Mouse (Mus musculus) kidney, postnatal 0 days (tissue): ENCODE data around the gene Zfp965. TPM values are rescaled to one million over a fixed set of nuclear protein-coding genes. Genes with fewer than 3 reads are reported as not detected.
"Not testable (repeated sequence)": the region's sequence is repeated elsewhere in the genome, so short reads cannot be mapped to it uniquely, and the experiment has no call there.

Experiments used
- ATAC-seq: fragments of 200-750 bp; cut with Nextera tagmentation; replicated peaks from 2 replicates; pipeline ENCODE4 v1.8.0; 2017; ENCODE audit warnings: low read depth, moderate number of reproducible peaks, moderate TSS enrichment, moderate library complexity; ENCODE audit not compliant: low FRiP score
- DNase-seq: peaks from one replicate; pipeline ENCODE4 v3.0.0-alpha.2; 2016; ENCODE audit warnings: low spot score
- H3K27ac ChIP-seq: fragments of 300-500 bp; sonication (generic); 2 replicates; pipeline ENCODE4 v1.5.1; 2014; ENCODE audit warnings: mild to moderate bottlenecking
- H3K27me3 ChIP-seq: fragments of 300-500 bp; sonication (generic); 2 replicates; pipeline ENCODE4 v1.6.1; 2014; ENCODE audit warnings: low read length, mixed read lengths; ENCODE audit not compliant: insufficient read depth
- H3K36me3 ChIP-seq: fragments of 300-500 bp; sonication (generic); 2 replicates; pipeline ENCODE4 v1.6.1; 2014; ENCODE audit warnings: low read length, mixed read lengths; ENCODE audit not compliant: insufficient read depth
- H3K4me1 ChIP-seq: fragments of 300-500 bp; sonication (generic); replicated peaks from 2 replicates; pipeline ENCODE4 v1.6.1; 2014; ENCODE audit warnings: antibody characterized with exemption, low read length, mixed read lengths; ENCODE audit not compliant: insufficient read depth
- H3K4me2 ChIP-seq: fragments of 300-500 bp; sonication (generic); 2 replicates; pipeline ENCODE4 v1.6.1; 2014; ENCODE audit warnings: mild to moderate bottlenecking, low read length, moderate library complexity, mixed read lengths
- H3K4me3 ChIP-seq: fragments of 300-500 bp; sonication (generic); replicated peaks from 2 replicates; pipeline ENCODE4 v1.5.1; 2014; ENCODE audit warnings: low read depth, low read length
- H3K9ac ChIP-seq: fragments of 300-500 bp; sonication (generic); 2 replicates; pipeline ENCODE4 v1.6.1; 2014; ENCODE audit warnings: low read depth, low read length
- H3K9me3 ChIP-seq: fragments of 300-500 bp; sonication (generic); replicated peaks from 2 replicates; pipeline ENCODE4 v1.6.1; 2016; ENCODE audit warnings: low read length, inconsistent platforms, mixed read lengths
- WGBS: fragments of 180-500 bp; shearing (Covaris S2); extraction: QIAGEN DNeasy Blood & Tissue Kit; methylation state at CpG from one replicate; pipeline ENCODE4 v1.1.7; 2014; 5-methylcytosine and 5-hydroxymethylcytosine counted together
- polyA plus RNA-seq: library from polyadenylated mRNA; unstranded; fragments of >200 nt; fragmentation: Nextera tagmentation; extraction: Ambion mirVana; gene quantifications from 2 replicates; pipeline ENCODE4 v1.2.1, GENCODE M21; 2015

Gene Zfp965
- 6.4 and 7.4 TPM in 2 replicates for polyA plus RNA-seq

- not testable (repeated sequence) for H3K9me3 ChIP-seq, H3K27me3 ChIP-seq, DNase-seq, H3K27ac ChIP-seq, H3K36me3 ChIP-seq, H3K9ac ChIP-seq, ATAC-seq, H3K4me2 ChIP-seq, H3K4me1 ChIP-seq, H3K4me3 ChIP-seq
- WGBS: no CpG with 5 or more reads among the region's 6 CpGs
Measured at GRCm38 (mm10) chr2:175469685-175470084, at the start of gene Zfp965. Gene Zfp965, plus strand, starts transcription at chr2:175469985.

GRCm38 (mm10) chr2:175435707-175436106, 34.1 kb upstream of the Zfp965 start, which contains the start of gene Gm4724:
Gene Gm4724, minus strand, starts transcription at chr2:175435807.
- H3K36me3 ChIP-seq, H3K4me3 ChIP-seq, H3K9me3 ChIP-seq, H3K9ac ChIP-seq, H3K4me1 ChIP-seq, DNase-seq, H3K27ac ChIP-seq, H3K4me2 ChIP-seq, H3K27me3 ChIP-seq, ATAC-seq: not testable (repeated sequence)
- no CpG with 5 or more reads among the region's 4 CpGs for WGBS

Other genes with a start within 250 kb of the Zfp965 start
- not detected in 2 replicates for gene Gm14440, start 194.9 kb upstream of the Zfp965 start, polyA plus RNA-seq
- gene Gm4631, start 131.8 kb upstream of the Zfp965 start, polyA plus RNA-seq: 12.1 and 13.7 TPM in 2 replicates
- gene Zfp968, start 97.5 kb upstream of the Zfp965 start, polyA plus RNA-seq: 5.9 and 6.7 TPM in 2 replicates
- 20.0 and 21.2 TPM in 2 replicates for gene Gm4724, start 34.2 kb upstream of the Zfp965 start, polyA plus RNA-seq
- not detected in 2 replicates for gene Gm11007, start 174.0 kb downstream of the Zfp965 start, polyA plus RNA-seq
- gene Zfp969, start 233.7 kb downstream of the Zfp965 start, polyA plus RNA-seq: 33.8 and 34.7 TPM in 2 replicates